Mouse (Mus musculus): ENCODE measurements at regions not wholly inside any gene's neighbourhood (a gene's known extent, or its start where the extent isn't known, plus 50 kb on each side); places are given as distances from the start of the nearest gene placed in this dataset.

- TF ChIP-seq USF1 (IDR thresholded peaks at IDR 0.05; ENCODE audit: low read depth, low read length) (no peak), CTCF (conservative IDR thresholded peaks at IDR 0.05 in 1 of 2, IDR thresholded peaks at IDR 0.05 in 1 of 2; ENCODE audit: low read depth in 2 of 2, low read length in 2 of 2) (no peak), POLR2A (IDR thresholded peaks at IDR 0.05; ENCODE audit: low read depth, low read length) (no peak), POLR2AphosphoS2 (IDR thresholded peaks at IDR 0.05; ENCODE audit: low read depth, low read length) (no peak), MAX (IDR thresholded peaks at IDR 0.05; ENCODE audit: low read length) (no peak), ZMIZ1 (IDR thresholded peaks at IDR 0.05; ENCODE audit: low read depth, low read length) (no peak), RCOR1 (conservative IDR thresholded peaks at IDR 0.05; ENCODE audit: low read depth, low read length) (no peak), ETS1 (conservative IDR thresholded peaks at IDR 0.05; ENCODE audit: low read depth, low read length) (no peak)
Observed at GRCm38 (mm10) chr5:21136081-21136480, 50.0 kb upstream of the Gsap start.

Measured in CH12.LX (cell line).